Mouse (Mus musculus) mesoderm, embryonic 11.5 days (tissue): Measurements from ENCODE around the gene 1700010I14Rik.

ENCODE experiments used
- DNase-seq: peaks from one replicate; pipeline ENCODE4 v3.0.0-alpha.2; 2012; ENCODE audit warnings: low read depth, low spot score

The 1700010I14Rik gene

GRCm38 (mm10) chr17:8988119-8988807 is at the start of gene 1700010I14Rik:
TSS of gene 1700010I14Rik (plus strand) at chr17:8988333.
- peak; percentile 90 for DNase-seq

GRCm38 (mm10) chr17:8951588-8951987 is 36.5 kb upstream of the 1700010I14Rik start:
- peak; percentile 49 for DNase-seq

- DNase-seq = no peak
These were observed 35.2 kb upstream of the 1700010I14Rik start for GRCm38 (mm10) chr17:8952951-8953350.

- no peak for DNase-seq
These were observed 30.0 kb upstream of the 1700010I14Rik start for GRCm38 (mm10) chr17:8958125-8958524.

GRCm38 (mm10) chr17:8960386-8960785 is 27.7 kb upstream of the 1700010I14Rik start:
- DNase-seq = no peak

GRCm38 (mm10) chr17:8961097-8961496 is 27.0 kb upstream of the 1700010I14Rik start:
- DNase-seq = no peak

GRCm38 (mm10) chr17:8961644-8962043 is 26.5 kb upstream of the 1700010I14Rik start:
- peak; percentile 34 for DNase-seq

- no peak for DNase-seq
These were observed 23.0 kb upstream of the 1700010I14Rik start for GRCm38 (mm10) chr17:8965177-8965576.

GRCm38 (mm10) chr17:8972152-8972854 is 15.8 kb upstream of the 1700010I14Rik start:
- DNase-seq = no peak

- no peak for DNase-seq
These were observed 14.8 kb upstream of the 1700010I14Rik start for GRCm38 (mm10) chr17:8973331-8973730.

GRCm38 (mm10) chr17:8974423-8974822 is 13.7 kb upstream of the 1700010I14Rik start:
- no peak for DNase-seq

- peak; percentile 45 for DNase-seq
These were observed 13.2 kb upstream of the 1700010I14Rik start for GRCm38 (mm10) chr17:8974823-8975397.

- no peak for DNase-seq
These were observed 11.4 kb upstream of the 1700010I14Rik start for GRCm38 (mm10) chr17:8976745-8977144.

GRCm38 (mm10) chr17:8977271-8977670 is 10.9 kb upstream of the 1700010I14Rik start:
- DNase-seq = no peak

- no peak for DNase-seq
These were observed 4.6 kb upstream of the 1700010I14Rik start for GRCm38 (mm10) chr17:8983576-8983975.

- DNase-seq = no peak
These were observed 2.4 kb upstream of the 1700010I14Rik start for GRCm38 (mm10) chr17:8985714-8986113.

- no peak for DNase-seq
These were observed 1.6 kb upstream of the 1700010I14Rik start for GRCm38 (mm10) chr17:8986551-8986950.

GRCm38 (mm10) chr17:8987369-8987768 is 764 bp upstream of the 1700010I14Rik start:
- no peak for DNase-seq

- DNase-seq = peak; percentile 45
These were observed 3.0 kb downstream of the 1700010I14Rik start for GRCm38 (mm10) chr17:8991160-8991559.

- DNase-seq = no peak
These were observed 7.2 kb downstream of the 1700010I14Rik start for GRCm38 (mm10) chr17:8995344-8995743.

GRCm38 (mm10) chr17:9002438-9002837 is 14.3 kb downstream of the 1700010I14Rik start:
- DNase-seq = no peak

GRCm38 (mm10) chr17:9004516-9004915 is 16.4 kb downstream of the 1700010I14Rik start:
- DNase-seq = no peak
